Mouse (Mus musculus) intestine, embryonic 16.5 days (tissue): ENCODE results near the gene Wdr19. TPM values are rescaled to one million over a fixed set of nuclear protein-coding genes. Genes with fewer than 3 reads are reported as not detected.

Experiments used
- ATAC-seq: fragments of 200-750 bp; cut with Nextera tagmentation; 2 replicates; pipeline ENCODE4 v1.8.0; 2017; ENCODE audit warnings: moderate TSS enrichment, moderate library complexity
- H3K27ac ChIP-seq: fragments of 300-500 bp; sonication (generic); 2 replicates; pipeline ENCODE4 v1.5.1; 2014; ENCODE audit warnings: mild to moderate bottlenecking, low read length
- H3K27me3 ChIP-seq: fragments of 300-500 bp; sonication (generic); replicated peaks from 2 replicates; pipeline ENCODE4 v1.6.1; 2014; ENCODE audit warnings: low read length, control low read depth, mixed read lengths; ENCODE audit not compliant: control insufficient read depth, insufficient read depth
- H3K36me3 ChIP-seq: fragments of 300-500 bp; sonication (generic); 2 replicates; pipeline ENCODE4 v1.6.1; 2014; ENCODE audit warnings: low read length, control low read depth; ENCODE audit not compliant: control insufficient read depth, insufficient read depth
- H3K4me1 ChIP-seq: fragments of 300-500 bp; sonication (generic); 2 replicates; pipeline ENCODE4 v1.6.1; 2014; ENCODE audit warnings: low read length, control low read depth, mixed read lengths; ENCODE audit not compliant: control insufficient read depth, insufficient read depth
- H3K4me2 ChIP-seq: fragments of 300-500 bp; sonication (generic); 2 replicates; pipeline ENCODE4 v1.6.1; 2014; ENCODE audit warnings: low read depth, low read length, control low read depth
- H3K4me3 ChIP-seq: fragments of 300-500 bp; sonication (generic); 2 replicates; pipeline ENCODE4 v1.5.1; 2014; ENCODE audit warnings: mild to moderate bottlenecking, low read length
- H3K9ac ChIP-seq: fragments of 300-500 bp; sonication (generic); 2 replicates; pipeline ENCODE4 v1.6.1; 2014; ENCODE audit warnings: low read depth, low read length
- H3K9me3 ChIP-seq: fragments of 300-500 bp; sonication (generic); 2 replicates; pipeline ENCODE4 v1.6.1; 2016; ENCODE audit warnings: low read length, control low read depth; ENCODE audit not compliant: control insufficient read depth
- WGBS: fragments of 180-500 bp; shearing (Covaris S2); extraction: QIAGEN DNeasy Blood & Tissue Kit; methylation state at CpG from one replicate; pipeline ENCODE4 v1.1.7; 2014; 5-methylcytosine and 5-hydroxymethylcytosine counted together
- polyA plus RNA-seq: library from polyadenylated mRNA; unstranded; fragments of >200 nt; fragmentation: Nextera tagmentation; extraction: Ambion mirVana; gene quantifications from 2 replicates; pipeline ENCODE4 v1.2.1, GENCODE M21; 2015

Gene Wdr19
- polyA plus RNA-seq, 1 experiment from 2014 or later, result 4.5 TPM

DNA sequence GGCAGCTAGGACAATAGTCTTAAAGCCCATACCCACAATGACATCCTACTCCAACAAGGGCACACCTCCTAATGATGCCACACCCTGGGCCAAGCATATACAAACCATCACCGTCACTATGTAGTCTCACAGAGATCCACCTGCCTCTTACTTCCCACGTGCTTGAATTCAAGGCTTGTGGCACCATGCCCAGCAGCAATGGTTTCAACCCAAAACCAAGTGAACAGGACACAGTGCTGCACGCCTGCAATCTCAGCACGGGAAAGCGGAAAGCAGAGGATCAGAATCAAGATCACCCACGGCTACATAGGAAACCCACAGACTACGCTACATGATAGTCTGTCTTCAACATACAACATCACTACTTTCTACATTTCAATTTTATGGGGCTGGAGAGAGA lies 108.7 kb downstream of the Wdr19 start:
- H3K4me1 ChIP-seq, result no peaks in the 10 kb centered on the region
- no peak overlapping the region for H3K27ac ChIP-seq
- H3K27me3 ChIP-seq, result no peaks in the 10 kb centered on the region
- no peak overlapping the region for H3K4me2 ChIP-seq
- ATAC-seq, result no peak
- WGBS, result 93% methylated on average over 7 of the region's 7 CpGs
- no peaks in the 10 kb centered on the region for H3K9me3 ChIP-seq
- no peaks in the 10 kb centered on the region; the same call in 1 of the 2 replicates for H3K36me3 ChIP-seq
- no peak overlapping the region for H3K4me3 ChIP-seq
- H3K9ac ChIP-seq, result no peak overlapping the region

DNA sequence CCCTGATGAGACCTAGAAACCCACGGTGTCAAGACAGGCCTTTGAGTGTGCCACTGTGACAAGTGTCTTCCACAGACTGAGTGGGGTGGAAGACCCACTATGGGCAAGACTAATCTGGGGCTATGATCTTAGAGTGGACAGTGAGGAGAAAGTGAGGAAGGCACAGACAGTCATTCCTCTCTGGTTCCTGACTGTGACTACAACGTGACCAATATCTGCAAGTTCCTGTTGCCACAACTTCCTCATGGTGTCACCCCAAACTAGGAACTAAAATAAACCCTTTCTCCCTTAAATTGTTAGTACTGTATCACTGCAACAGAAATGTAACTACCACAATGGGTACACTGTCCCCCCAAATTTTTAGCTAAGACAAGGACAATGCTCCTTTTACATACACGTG lies 109.4 kb downstream of the Wdr19 start:
- H3K27ac ChIP-seq, result no peak overlapping the region
- no peak for ATAC-seq
- no peak overlapping the region for H3K9ac ChIP-seq
- WGBS, result 94% methylated on average over 3 of the region's 3 CpGs
- no peak overlapping the region for H3K4me2 ChIP-seq
- no peaks in the 10 kb centered on the region for H3K27me3 ChIP-seq
- no peaks in the 10 kb centered on the region for H3K4me1 ChIP-seq
- H3K36me3 ChIP-seq, result no peaks in the 10 kb centered on the region; the same call in 1 of the 2 replicates
- no peak overlapping the region for H3K4me3 ChIP-seq
- H3K9me3 ChIP-seq, result no peaks in the 10 kb centered on the region

Other genes starting within 250 kb of the Wdr19 start
- 0.54 and 1.1 TPM in 2 replicates for gene Tlr6, start 239.6 kb upstream of the Wdr19 start, polyA plus RNA-seq
- gene Fam114a1, start 229.6 kb upstream of the Wdr19 start, polyA plus RNA-seq, result 38.5 and 38.8 TPM in 2 replicates
- gene Tmem156, start 107.6 kb upstream of the Wdr19 start, polyA plus RNA-seq, result 1.5 and 2.1 TPM in 2 replicates
- gene Klhl5, start 92.2 kb upstream of the Wdr19 start, polyA plus RNA-seq, result 4.0 and 8.3 TPM in 2 replicates
- gene Rfc1, start 136.0 kb downstream of the Wdr19 start, polyA plus RNA-seq, result 50.7 and 63.4 TPM in 2 replicates
- gene Klb, start 148.6 kb downstream of the Wdr19 start, polyA plus RNA-seq, result 2.9 and 4.0 TPM in 2 replicates
- gene Rpl9, start 191.7 kb downstream of the Wdr19 start, polyA plus RNA-seq, result 937 and 1,015 TPM in 2 replicates
- gene Lias, start 191.8 kb downstream of the Wdr19 start, polyA plus RNA-seq, result 49.2 and 56.4 TPM in 2 replicates
- gene Ugdh, start 236.3 kb downstream of the Wdr19 start, polyA plus RNA-seq, result 266 and 271 TPM in 2 replicates